Mouse (Mus musculus): ENCODE measurements around the gene Tbc1d10a.

The Tbc1d10a gene

GRCm38 (mm10) chr11:4186486-4187317 is at the start of gene Tbc1d10a:
Tbc1d10a (plus strand) TSS chr11:4186789.
- DNase-seq: peak; percentile 98 to 100

- no peak for DNase-seq
These were observed 47.6 kb upstream of the Tbc1d10a start for GRCm38 (mm10) chr11:4138964-4139363.

GRCm38 (mm10) chr11:4141505-4141904 is 45.1 kb upstream of the Tbc1d10a start:
- DNase-seq: no peak

- DNase-seq: no peak
These were observed 44.2 kb upstream of the Tbc1d10a start for GRCm38 (mm10) chr11:4142352-4142751.

- no peak for DNase-seq
These were observed 43.1 kb upstream of the Tbc1d10a start for GRCm38 (mm10) chr11:4143281-4144062.

- DNase-seq: no peak
These were observed 40.2 kb upstream of the Tbc1d10a start for GRCm38 (mm10) chr11:4146381-4146780.

GRCm38 (mm10) chr11:4147098-4147497 is 39.5 kb upstream of the Tbc1d10a start:
- DNase-seq: no peak

GRCm38 (mm10) chr11:4148120-4148519 is 38.5 kb upstream of the Tbc1d10a start:
- no peak for DNase-seq

- no peak for DNase-seq
These were observed 37.9 kb upstream of the Tbc1d10a start for GRCm38 (mm10) chr11:4148536-4149156.

GRCm38 (mm10) chr11:4149886-4150285 is 36.7 kb upstream of the Tbc1d10a start:
- no peak for DNase-seq

- no peak for DNase-seq
These were observed 32.9 kb upstream of the Tbc1d10a start for GRCm38 (mm10) chr11:4153694-4154093.

GRCm38 (mm10) chr11:4155641-4156040 is 30.9 kb upstream of the Tbc1d10a start:
- DNase-seq: no peak

GRCm38 (mm10) chr11:4158676-4159075 is 27.9 kb upstream of the Tbc1d10a start:
- DNase-seq: no peak

- peak; percentile 93 to 95 for DNase-seq
These were observed 26.5 kb upstream of the Tbc1d10a start, which contains the start of the genes Ccdc157 and Sf3a1 for GRCm38 (mm10) chr11:4159808-4160708. Ccdc157 (minus strand) TSS chr11:4160293. Sf3a1 (plus strand) TSS chr11:4160350.

- no peak for DNase-seq
These were observed 25.7 kb upstream of the Tbc1d10a start for GRCm38 (mm10) chr11:4160758-4161480.

GRCm38 (mm10) chr11:4164701-4165100 is 21.9 kb upstream of the Tbc1d10a start:
- DNase-seq: no peak

- DNase-seq: no peak
These were observed 20.0 kb upstream of the Tbc1d10a start for GRCm38 (mm10) chr11:4166467-4167090.

GRCm38 (mm10) chr11:4174586-4174985 is 12.0 kb upstream of the Tbc1d10a start:
- DNase-seq: no peak

- no peak for DNase-seq
These were observed 8.9 kb upstream of the Tbc1d10a start for GRCm38 (mm10) chr11:4177716-4178115.

GRCm38 (mm10) chr11:4182061-4182460 is 4.5 kb upstream of the Tbc1d10a start:
- DNase-seq: no peak

GRCm38 (mm10) chr11:4183511-4183910 is 3.1 kb upstream of the Tbc1d10a start:
- DNase-seq: no peak
